Mouse (Mus musculus) C2C12 (cell line): ENCODE results near the gene Kctd10.

Experiments
- CTCF ChIP-seq: IDR thresholded peaks from one replicate; pipeline ENCODE4 v1.5.1; 2011; ENCODE audit not compliant: control insufficient read depth, insufficient read depth, insufficient read length
- MAX ChIP-seq: IDR thresholded peaks from one replicate; pipeline ENCODE4 v1.6.1; 2011; ENCODE audit warnings: mild to moderate bottlenecking, control low read depth
- MYOD1 ChIP-seq: IDR thresholded peaks from one replicate; pipeline ENCODE4 v1.6.1; 2011; ENCODE audit warnings: low read depth; ENCODE audit not compliant: control insufficient read depth, insufficient read length
- MYOG ChIP-seq: IDR thresholded peaks from one replicate; pipeline ENCODE4 v1.6.1; 2011; ENCODE audit not compliant: control insufficient read depth, insufficient read length; ENCODE audit errors: extremely low read depth

DNA sequence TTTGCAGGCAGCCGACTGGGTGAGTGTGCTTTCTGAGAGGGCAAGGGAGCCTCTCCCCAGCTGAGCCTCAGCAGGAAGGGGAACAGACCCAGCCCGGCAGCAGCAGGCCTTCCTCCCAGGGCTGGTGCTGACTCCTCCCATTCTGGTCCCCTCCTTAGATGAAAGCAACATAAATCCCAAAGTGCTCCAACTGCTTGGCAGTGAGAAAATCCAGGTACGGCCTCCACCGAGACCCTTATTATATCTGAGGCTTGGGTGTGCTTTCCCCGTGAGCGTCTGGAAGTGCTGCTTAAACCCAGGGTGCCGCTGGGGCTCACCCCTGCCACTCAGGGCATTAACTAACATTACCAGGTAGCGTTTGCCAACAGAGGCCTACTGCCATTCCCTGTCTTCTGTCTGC is 20.7 kb downstream of the Kctd10 start:
- no peak for TF ChIP-seq CTCF
- no peak for TF ChIP-seq MYOD1
- TF ChIP-seq MAX: no peak
- TF ChIP-seq MYOG: no peak
